Mouse (Mus musculus) heart, adult 11 months (tissue): ENCODE measurements at regions not wholly inside any gene's neighbourhood (a gene's known extent, or its start where the extent isn't known, plus 50 kb on each side); places are given as distances from the start of the nearest gene placed in this dataset.

Source experiments
- DNase-seq: peaks from one replicate; pipeline ENCODE4 v3.0.0; 2022

GRCm38 (mm10) chr2:172094159-172094558 lies 50.9 kb upstream of the Cbln4 start:
- DNase-seq: no peak

- peak; percentile 61 for DNase-seq
Measured at GRCm38 (mm10) chr2:172103881-172104655, 60.8 kb upstream of the Cbln4 start.

- peak; percentile 76 for DNase-seq
Measured at GRCm38 (mm10) chr2:172105241-172105640, 62.0 kb upstream of the Cbln4 start.

GRCm38 (mm10) chr2:172110706-172111105 lies 67.4 kb upstream of the Cbln4 start:
- peak; percentile 21 for DNase-seq

- DNase-seq: peak; percentile 31
Measured at GRCm38 (mm10) chr2:172113639-172114038, 70.4 kb upstream of the Cbln4 start.

GRCm38 (mm10) chr2:172115604-172116206 lies 72.4 kb upstream of the Cbln4 start:
- peak; percentile 24 for DNase-seq

GRCm38 (mm10) chr2:172127517-172127916 lies 84.3 kb upstream of the Cbln4 start:
- DNase-seq: peak; percentile 51

- DNase-seq: peak; percentile 45
Measured at GRCm38 (mm10) chr2:172131232-172131631, 88.0 kb upstream of the Cbln4 start.

GRCm38 (mm10) chr2:172132623-172133332 lies 89.5 kb upstream of the Cbln4 start:
- peak; percentile 49 for DNase-seq

- DNase-seq: peak; percentile 67
Measured at GRCm38 (mm10) chr2:172140080-172140479, 96.8 kb upstream of the Cbln4 start.

- DNase-seq: peak; percentile 55
Measured at GRCm38 (mm10) chr2:172143269-172143668, 100.0 kb upstream of the Cbln4 start.

- DNase-seq: no peak
Measured at GRCm38 (mm10) chr2:172148736-172149135, 99.6 kb upstream of the Mc3r start.

GRCm38 (mm10) chr2:172149734-172150133 lies 98.6 kb upstream of the Mc3r start:
- DNase-seq: peak; percentile 51

GRCm38 (mm10) chr2:172150898-172151297 lies 97.4 kb upstream of the Mc3r start:
- no peak for DNase-seq

- DNase-seq: no peak
Measured at GRCm38 (mm10) chr2:172159909-172160308, 88.4 kb upstream of the Mc3r start.

- DNase-seq: peak; percentile 40
Measured at GRCm38 (mm10) chr2:172177371-172177770, 70.9 kb upstream of the Mc3r start.

GRCm38 (mm10) chr2:172179301-172179700 lies 69.0 kb upstream of the Mc3r start:
- DNase-seq: peak; percentile 41

- peak; percentile 35 for DNase-seq
Measured at GRCm38 (mm10) chr2:172197746-172198145, 50.5 kb upstream of the Mc3r start.
